Mouse (Mus musculus) ES-CJ7 (cell line): ENCODE results near the gene Unc5c.

Experiments used
- DNase-seq: peaks from one replicate; pipeline ENCODE4 v3.0.0; 2011; ENCODE audit warnings: low read depth, low spot score

Unc5c gene

DNA sequence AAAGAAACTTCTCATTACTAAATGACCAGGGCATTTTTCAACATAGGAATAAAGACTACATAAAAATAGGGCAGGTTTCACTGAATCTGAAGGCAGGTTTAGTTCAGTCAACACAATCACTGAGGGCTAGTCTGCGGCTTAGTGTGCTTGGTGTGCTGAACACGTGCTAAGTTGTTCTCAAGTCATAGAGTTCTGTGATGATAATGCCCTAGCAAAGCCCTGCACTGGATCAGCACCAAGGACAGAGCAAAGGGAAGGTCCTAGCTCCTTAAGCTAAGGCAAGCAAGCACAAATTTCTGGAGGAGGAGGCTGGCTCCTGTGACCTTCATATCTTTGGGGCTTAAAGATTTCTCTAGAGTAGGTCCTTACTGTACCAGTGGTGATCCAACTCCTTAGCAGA, 346.3 kb downstream of the Unc5c start:
- DNase-seq = peak; percentile 72

GRCm38 (mm10) chr3:141814776-141815175, 349.8 kb downstream of the Unc5c start:
- no peak for DNase-seq

DNA sequence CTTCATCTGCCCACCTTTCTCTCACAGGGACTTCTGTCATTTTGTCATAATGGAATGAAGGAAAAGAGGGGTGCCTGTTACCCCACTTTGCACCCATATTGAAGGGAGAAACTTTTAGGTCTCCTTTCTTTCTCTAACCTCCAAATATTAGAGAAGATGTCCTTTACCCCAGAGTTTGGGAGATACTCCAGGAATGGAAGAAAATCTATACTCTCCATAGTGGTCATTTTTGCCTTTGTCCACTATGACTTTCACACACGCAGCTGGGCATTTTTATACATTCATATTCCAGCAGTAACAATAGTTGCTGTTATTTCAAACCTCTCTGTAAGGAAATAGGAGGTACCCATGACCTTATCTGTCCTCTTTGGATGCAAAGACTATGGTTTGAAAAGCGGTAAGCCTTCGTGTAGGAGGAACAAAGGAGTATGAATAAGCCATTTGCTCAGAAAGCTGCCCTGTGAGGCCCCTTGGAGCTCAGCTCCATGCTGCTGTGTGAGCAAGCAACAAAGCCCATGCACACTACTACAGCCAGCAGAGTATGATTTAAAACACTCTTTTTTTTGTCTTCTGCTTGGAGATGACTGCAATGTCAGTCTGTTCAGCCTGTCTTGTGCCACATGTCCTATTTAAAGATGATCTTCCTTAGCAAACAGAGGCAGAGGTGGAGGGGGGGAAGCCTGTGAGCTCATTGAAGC, 353.7 kb downstream of the Unc5c start:
- DNase-seq = no peak

DNA sequence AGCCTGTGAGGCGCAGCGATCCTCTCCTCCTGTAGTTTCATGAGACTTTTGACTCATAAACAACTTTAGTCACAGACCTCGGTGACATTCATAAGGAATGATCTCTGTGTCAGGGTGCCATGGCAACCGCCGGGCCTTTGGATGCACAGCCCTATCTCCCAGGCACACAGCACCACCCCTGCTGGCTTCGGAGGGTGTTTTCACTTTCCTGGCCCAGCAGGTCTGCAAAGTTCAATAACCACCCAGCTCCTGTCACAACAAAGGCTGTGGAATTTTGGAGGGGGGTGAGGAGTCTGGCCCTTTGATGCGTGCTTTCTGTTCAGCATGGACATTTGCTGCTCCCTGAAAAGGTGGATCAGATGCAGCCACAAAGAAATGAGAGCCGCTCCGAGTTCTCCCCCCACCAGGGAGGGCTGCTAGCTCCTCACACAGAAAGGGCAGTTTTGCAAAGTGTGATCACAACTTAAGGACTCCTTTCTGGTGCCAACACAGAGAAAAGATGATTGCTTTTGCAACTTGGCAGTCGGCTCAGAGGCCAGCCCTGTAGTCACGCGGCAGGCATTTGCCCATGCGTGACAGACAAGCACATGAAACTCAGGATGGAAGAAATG, 354.4 kb downstream of the Unc5c start:
- peak; percentile 4 for DNase-seq

DNA sequence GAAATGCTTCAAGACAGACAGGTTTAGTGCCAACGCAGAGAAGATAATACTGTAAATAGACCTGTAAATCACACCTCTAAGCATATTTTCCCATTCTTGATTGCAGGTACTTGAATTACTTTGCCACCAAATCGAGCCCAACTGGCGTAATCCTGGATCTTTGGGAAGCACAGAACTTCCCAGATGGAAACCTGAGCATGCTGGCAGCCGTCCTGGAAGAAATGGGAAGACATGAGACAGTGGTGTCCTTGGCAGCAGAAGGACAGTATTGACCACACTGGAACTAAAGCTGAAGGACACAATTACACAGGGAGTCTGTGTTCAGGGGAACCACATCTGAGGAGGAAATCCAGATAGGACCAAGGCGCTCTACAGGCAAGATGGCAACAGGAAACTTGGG, 363.3 kb downstream of the Unc5c start:
- no peak for DNase-seq

GRCm38 (mm10) chr3:141831135-141831534, 366.1 kb downstream of the Unc5c start:
- DNase-seq = peak; percentile 53

GRCm38 (mm10) chr3:141838864-141839263, 373.8 kb downstream of the Unc5c start:
- peak; percentile 49 for DNase-seq

DNA sequence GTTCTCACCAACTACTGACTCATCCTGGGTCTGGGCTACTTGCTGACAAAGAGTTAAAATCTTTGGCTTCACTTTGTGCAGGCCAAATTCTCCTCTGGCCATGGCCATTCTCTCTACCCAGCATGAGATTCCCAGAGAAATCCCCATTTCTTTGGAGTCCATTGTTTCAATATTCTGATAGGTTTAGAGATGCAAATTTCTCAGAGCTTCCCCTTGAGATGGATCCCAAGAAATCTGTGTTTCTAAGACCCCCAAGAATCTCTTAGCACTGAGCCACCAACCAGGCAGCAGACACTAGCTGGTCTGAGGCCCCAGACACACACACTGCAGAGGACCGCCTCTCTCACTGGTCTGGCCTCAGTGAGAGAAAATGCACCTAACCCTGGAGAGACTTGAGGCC, 384.2 kb downstream of the Unc5c start:
- peak; percentile 92 for DNase-seq

- no peak for DNase-seq
These were observed 385.1 kb downstream of the Unc5c start for GRCm38 (mm10) chr3:141850141-141850540.

- no peak for DNase-seq
These were observed 389.3 kb downstream of the Unc5c start for GRCm38 (mm10) chr3:141854339-141854738.

DNA sequence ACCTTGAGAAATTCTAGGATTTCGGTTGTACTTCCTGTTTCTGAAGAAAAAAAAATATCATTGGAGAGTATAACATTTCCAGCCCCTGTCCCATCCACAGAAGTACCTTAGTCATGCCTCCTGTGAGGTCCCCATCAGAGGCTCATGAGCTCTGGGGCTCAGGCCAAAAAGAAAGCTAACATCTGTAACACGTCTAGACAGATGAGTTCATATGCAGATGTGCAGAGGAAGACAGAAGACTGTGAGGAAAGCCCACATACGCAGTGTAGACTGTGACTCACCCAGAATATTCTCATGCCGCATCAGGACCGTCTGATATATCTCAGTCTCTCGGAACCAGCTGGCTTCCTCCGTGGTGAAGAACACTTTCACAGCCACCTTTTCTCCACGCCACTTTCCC, 392.1 kb downstream of the Unc5c start:
- DNase-seq = no peak

DNA sequence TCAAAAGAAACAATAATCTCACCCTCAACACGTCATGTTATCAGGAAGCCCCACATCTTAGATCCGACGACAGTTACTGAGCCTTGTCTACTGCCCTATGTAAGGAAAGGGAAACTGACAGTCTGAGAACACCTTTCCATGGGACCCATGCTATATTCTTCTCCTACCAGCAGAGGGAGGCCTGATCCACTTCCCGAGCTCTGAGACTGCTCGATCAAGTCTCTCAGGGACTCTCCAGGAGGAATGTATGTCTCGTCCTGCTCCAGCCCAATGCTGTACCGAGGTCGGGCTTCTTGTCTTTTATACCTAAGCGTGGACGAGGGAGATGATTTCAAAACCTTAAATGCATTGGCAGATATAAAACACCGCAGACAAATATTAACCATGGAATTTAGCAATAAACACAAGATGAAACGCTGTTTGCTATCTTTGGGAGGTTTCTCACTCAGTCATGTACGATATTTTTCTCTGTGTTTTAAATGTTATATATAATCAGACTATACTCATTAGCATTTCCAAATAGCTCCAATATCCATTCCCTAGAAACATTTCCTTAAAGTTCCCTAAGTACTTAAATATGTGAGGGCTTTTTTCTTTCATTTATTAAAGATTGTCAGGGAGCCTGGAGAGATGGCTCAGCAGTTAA, 397.9 kb downstream of the Unc5c start:
- peak; percentile 82 for DNase-seq

DNA sequence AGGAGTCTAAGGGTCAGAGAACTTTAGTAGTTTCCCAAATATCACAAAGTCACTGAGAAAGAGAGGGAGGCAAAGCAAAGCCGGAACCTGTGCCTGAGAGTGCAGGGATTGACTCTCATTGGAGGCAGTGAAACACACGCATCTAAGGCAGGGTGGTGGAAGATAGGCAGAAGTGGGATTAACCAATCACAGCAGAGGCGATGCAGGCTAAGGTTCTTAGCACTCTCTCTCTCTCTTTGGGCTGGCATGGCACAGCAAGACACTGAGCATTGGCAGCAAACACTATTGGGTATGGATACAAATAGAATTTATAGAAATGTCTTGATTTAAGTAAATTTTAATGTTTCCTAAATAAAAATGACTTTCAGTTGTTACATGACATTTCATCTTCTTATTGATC, 406.8 kb downstream of the Unc5c start:
- DNase-seq = no peak

- no peak for DNase-seq
These were observed 407.5 kb downstream of the Unc5c start for GRCm38 (mm10) chr3:141872337-141873042.

DNA sequence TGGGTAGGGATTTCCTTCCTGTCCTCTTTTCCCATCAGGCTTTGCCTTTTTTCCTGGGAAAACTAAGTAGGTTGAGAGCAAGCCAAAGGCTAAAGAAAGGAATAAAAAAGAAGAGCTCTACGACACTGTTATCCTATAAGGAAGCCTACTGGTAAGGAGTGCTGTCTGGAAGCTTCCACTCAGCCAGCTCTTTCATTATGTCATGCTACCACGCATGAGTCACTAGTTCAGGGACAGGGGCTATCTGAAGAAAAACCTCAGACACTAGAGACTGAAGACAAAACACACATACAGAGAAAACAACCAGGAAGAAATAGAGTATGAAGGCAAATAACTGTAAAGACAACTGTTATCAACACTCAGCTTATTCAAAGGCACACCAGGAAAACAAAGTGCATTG, 417.5 kb downstream of the Unc5c start:
- DNase-seq = no peak

DNA sequence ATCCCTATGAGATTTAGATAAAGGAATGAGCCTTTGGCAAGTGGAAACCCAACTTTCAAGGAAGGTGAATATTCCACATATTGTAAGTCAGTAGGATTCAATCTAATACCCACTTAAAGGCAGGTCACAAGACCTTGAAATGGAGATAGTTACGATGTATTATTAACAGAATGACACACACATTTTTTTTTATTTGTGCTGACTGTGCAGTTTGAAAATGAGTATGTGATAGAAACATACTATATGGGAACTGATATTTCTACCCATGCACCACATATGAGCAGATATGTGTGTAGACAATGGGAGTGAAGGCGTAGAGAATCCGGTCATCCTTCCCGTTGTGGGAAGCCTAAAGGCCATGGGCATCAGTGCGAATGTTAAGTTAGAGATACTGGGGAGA, 419.2 kb downstream of the Unc5c start:
- DNase-seq = no peak
